Mouse (Mus musculus): ENCODE data around the gene Camk1d. TPM values are rescaled to one million over a fixed set of nuclear protein-coding genes. Genes with fewer than 3 reads are reported as not detected.

Gene Camk1d
- polyA plus RNA-seq, 1 experiment = 1.9 TPM

DNA sequence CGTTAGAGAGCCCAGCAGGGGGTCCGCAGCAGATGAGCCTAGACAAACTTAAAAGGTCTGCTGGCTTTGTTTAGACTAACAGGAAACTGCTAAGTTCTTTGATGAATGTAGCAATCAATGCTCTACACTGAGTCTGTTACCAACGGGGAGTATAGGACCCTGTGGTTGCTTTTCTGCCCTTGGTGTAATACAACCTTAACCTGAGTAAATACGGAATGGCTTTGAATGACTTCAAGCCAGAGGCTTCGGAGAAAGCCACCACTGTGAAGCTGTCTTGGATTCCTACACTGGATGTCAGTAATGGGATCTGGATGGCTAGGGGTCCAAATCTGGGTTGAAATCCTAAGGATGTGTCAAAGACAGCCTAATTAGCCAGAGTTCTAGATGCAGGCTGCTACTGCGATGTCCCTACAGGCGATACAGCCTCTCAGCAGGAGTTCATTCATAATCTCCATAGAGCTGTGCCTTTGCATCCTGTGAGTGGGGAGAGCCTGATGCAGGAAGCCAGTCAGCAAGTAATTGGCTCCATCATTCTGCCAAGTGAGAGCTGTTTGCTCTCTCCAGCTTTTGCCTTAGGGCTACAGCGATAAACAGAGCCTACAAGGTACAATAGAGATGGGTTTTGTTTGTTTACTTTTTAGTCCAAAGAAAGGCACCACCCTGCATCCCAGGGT is 10.8 kb upstream of the Camk1d start:
- no peak overlapping the region for H3K4me3 ChIP-seq (ENCODE audit: insufficient read depth, low read depth, low read length)
- no peak overlapping the region for H3K27ac ChIP-seq (replicated peaks; ENCODE audit: low read depth, low read length)
- no peaks in the 10 kb centered on the region for H3K4me1 ChIP-seq (ENCODE audit: control insufficient read depth, insufficient read depth, insufficient read length, low read length)

DNA sequence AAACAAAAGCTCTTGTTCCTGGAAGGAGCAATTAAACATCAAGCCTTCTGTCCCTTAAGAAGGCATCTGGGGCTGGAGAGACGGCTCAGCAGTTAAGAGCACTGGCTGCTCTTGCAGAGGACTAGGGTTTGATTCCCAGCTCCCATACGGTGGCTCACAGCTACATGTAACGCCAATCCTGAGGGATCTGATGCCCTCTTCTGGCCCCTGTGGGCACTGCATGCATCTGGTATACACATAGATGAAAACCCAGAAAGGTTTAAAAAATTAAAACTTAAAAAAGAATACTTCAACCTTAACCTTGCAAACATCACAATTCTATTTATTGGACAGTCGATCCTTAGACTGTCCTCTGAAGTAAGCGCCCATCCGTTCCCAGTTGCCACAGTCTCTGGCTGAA is 3.4 kb upstream of the Camk1d start:
- H3K4me1 ChIP-seq (ENCODE audit: control insufficient read depth, insufficient read depth, insufficient read length, low read length) = peaks cover 2% of the 10 kb centered on the region; the same call in 1 of the 2 replicates
- H3K4me3 ChIP-seq (ENCODE audit: insufficient read depth, low read depth, low read length) = no peak overlapping the region
- H3K27ac ChIP-seq (replicated peaks; ENCODE audit: low read depth, low read length) = no peak overlapping the region

DNA sequence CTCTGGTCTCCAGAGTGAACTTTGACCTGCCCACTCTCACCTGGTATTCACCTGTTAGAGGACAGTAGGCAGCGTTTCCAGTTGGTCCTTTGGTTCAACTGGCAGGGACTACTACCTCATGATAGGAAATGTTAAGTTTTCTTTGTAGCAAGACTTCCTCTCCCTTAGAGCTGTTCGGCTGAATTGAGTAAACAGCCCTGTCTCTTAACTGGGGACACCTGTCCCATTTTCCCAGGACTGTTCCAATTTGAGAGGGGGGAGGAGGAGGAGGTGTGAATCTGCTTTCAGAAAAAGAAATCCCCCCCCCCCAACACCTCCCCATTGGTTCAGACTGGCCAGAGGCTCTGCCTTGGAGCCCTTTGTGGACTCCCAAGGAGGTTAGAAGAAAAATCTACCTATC is 1.2 kb upstream of the Camk1d start:
- H3K27ac ChIP-seq (replicated peaks; ENCODE audit: low read depth, low read length) = no peak overlapping the region
- H3K4me1 ChIP-seq (ENCODE audit: control insufficient read depth, insufficient read depth, insufficient read length, low read length) = peaks cover 2% of the 10 kb centered on the region; the same call in 1 of the 2 replicates
- no peak overlapping the region for H3K4me3 ChIP-seq (ENCODE audit: insufficient read depth, low read depth, low read length)

DNA sequence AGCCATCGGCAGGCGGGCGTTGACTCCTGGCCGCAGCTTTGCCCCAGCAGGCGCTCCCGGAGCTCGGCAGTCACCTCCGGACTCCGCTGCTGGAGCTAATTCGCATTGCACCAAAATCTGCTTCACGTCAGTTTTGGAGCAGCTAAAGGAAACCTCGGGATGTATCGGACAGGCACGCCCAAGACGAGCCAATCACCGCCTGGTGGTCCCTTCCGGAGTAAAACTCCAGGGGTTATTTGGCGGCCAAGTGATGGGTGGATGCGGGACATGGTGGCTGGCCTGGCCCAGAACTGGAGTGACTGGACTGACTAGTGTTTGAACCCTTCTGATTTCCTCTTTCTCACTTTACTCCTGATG is 717 bp upstream of the Camk1d start:
- no peak overlapping the region for H3K27ac ChIP-seq (replicated peaks; ENCODE audit: low read depth, low read length)
- peaks cover 2% of the 10 kb centered on the region; the same call in 1 of the 2 replicates for H3K4me1 ChIP-seq (ENCODE audit: control insufficient read depth, insufficient read depth, insufficient read length, low read length)
- peak overlapping the region; percentile 57 for H3K4me3 ChIP-seq (ENCODE audit: insufficient read depth, low read depth, low read length)

- peak overlapping the region; percentile 57 for H3K4me3 ChIP-seq (ENCODE audit: insufficient read depth, low read depth, low read length)
Observed at GRCm38 (mm10) chr2:5713325-5714210, 747 bp downstream of the Camk1d start.

GRCm38 (mm10) chr2:5712255-5712654 is 2.1 kb downstream of the Camk1d start:
- Histone ChIP-seq H3K27ac (replicated peaks; ENCODE audit: low read depth, low read length) (no peak overlapping the region), H3K4me3 (ENCODE audit: insufficient read depth, low read depth, low read length) (peak overlapping the region; percentile 3; the same call in 1 of the 2 replicates), H3K4me1 (ENCODE audit: control insufficient read depth, insufficient read depth, insufficient read length, low read length) (peaks cover 2% of the 10 kb centered on the region; the same call in 1 of the 2 replicates)

More at GRCm38 (mm10) chr2:5713325-5714210, 747 bp downstream of the Camk1d start:
- Histone ChIP-seq H3K4me1 (ENCODE audit: control insufficient read depth, insufficient read depth, insufficient read length, low read length) (peaks cover 2% of the 10 kb centered on the region; the same call in 1 of the 2 replicates), H3K27ac (replicated peaks; ENCODE audit: low read depth, low read length) (peak overlapping the region; percentile 18; the same call in 1 of the 2 replicates)

GRCm38 (mm10) chr2:5709911-5710310 is 4.4 kb downstream of the Camk1d start:
- no peak overlapping the region for H3K4me3 ChIP-seq (ENCODE audit: insufficient read depth, low read depth, low read length)
- no peak overlapping the region for H3K27ac ChIP-seq (replicated peaks; ENCODE audit: low read depth, low read length)
- H3K4me1 ChIP-seq (ENCODE audit: control insufficient read depth, insufficient read depth, insufficient read length, low read length) = no peaks in the 10 kb centered on the region; the same call in 1 of the 2 replicates

GRCm38 (mm10) chr2:5707871-5708733 is 6.2 kb downstream of the Camk1d start:
- H3K4me3 ChIP-seq (ENCODE audit: insufficient read depth, low read depth, low read length) = no peak overlapping the region
- H3K27ac ChIP-seq (replicated peaks; ENCODE audit: low read depth, low read length) = no peak overlapping the region
- H3K4me1 ChIP-seq (ENCODE audit: control insufficient read depth, insufficient read depth, insufficient read length, low read length) = no peaks in the 10 kb centered on the region

DNA sequence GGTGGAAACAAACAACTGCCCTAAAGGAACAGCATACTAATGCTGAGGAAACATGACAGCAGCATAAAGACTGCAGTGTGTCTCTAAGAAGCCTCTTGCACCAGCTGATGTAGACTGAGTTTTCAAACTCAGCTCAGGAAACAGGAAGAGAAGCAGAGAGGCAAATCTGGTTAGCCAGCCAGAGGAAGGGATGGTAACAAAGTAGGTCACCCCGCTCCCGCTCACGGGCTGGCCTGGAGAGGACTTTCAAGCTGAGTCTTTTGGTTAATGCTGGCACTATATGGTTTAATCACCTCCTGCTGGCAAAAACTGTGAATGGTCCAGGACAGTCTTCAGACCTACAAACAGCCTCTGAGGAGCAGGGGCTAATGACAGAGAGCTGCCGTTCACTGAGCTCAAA is 7.7 kb downstream of the Camk1d start:
- Histone ChIP-seq H3K4me3 (ENCODE audit: insufficient read depth, low read depth, low read length) (no peak overlapping the region), H3K27ac (replicated peaks; ENCODE audit: low read depth, low read length) (no peak overlapping the region), H3K4me1 (ENCODE audit: control insufficient read depth, insufficient read depth, insufficient read length, low read length) (no peaks in the 10 kb centered on the region)

DNA sequence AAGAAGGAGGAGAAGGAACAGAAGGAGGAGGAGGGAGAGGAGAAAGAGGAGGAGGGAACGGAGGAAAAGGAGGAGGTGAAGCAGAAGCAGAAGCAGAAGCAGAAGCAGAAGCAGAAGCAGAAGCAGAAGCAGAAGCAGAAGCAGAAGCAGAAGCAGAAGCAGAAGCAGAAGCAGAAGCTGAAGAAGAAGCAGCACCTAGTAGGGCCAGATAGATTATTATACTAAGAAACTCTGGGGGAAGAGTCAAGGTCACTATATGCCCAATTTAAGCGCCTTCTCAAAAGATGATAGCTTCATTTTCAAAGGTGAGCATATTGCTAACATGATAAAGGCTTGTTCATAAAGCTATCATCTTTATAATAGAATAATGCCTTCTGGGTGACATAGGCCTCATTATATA is 11.9 kb downstream of the Camk1d start:
- H3K27ac ChIP-seq (replicated peaks; ENCODE audit: low read depth, low read length) = no peak overlapping the region

GRCm38 (mm10) chr2:5700931-5701330 is 13.4 kb downstream of the Camk1d start:
- no peak overlapping the region for H3K4me3 ChIP-seq (ENCODE audit: insufficient read depth, low read depth, low read length)
- no peaks in the 10 kb centered on the region for H3K4me1 ChIP-seq (ENCODE audit: control insufficient read depth, insufficient read depth, insufficient read length, low read length)
- no peak overlapping the region for H3K27ac ChIP-seq (replicated peaks; ENCODE audit: low read depth, low read length)

More for the DNA sequence above, 11.9 kb downstream of the Camk1d start:
- Histone ChIP-seq H3K4me3 (ENCODE audit: insufficient read depth, low read depth, low read length) (no peak overlapping the region), H3K4me1 (ENCODE audit: control insufficient read depth, insufficient read depth, insufficient read length, low read length) (no peaks in the 10 kb centered on the region)

DNA sequence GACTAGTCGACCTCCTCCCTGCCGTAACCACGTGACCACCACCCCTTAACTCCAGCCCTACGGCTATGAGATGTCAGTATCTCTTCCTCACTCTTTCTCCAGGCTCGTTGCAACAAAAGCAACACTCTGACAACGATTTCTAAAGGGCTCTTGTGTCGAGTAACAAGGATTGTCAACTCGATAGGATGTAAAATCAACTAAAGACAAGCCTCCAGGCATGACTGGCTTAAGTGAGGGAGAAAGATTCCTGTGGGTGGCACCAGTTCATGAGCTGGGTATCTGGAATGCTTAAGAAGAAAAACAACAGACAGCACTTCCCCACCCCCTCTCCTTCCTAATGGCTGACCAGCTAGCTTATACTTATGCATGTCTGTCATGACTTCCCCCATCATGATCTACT is 15.9 kb downstream of the Camk1d start:
- H3K27ac ChIP-seq (replicated peaks; ENCODE audit: low read depth, low read length) = no peak overlapping the region
- no peaks in the 10 kb centered on the region for H3K4me1 ChIP-seq (ENCODE audit: control insufficient read depth, insufficient read depth, insufficient read length, low read length)
- H3K4me3 ChIP-seq (ENCODE audit: insufficient read depth, low read depth, low read length) = no peak overlapping the region

GRCm38 (mm10) chr2:5694094-5694493 is 20.2 kb downstream of the Camk1d start:
- H3K27ac ChIP-seq (replicated peaks; ENCODE audit: low read depth, low read length) = no peak overlapping the region
- no peaks in the 10 kb centered on the region for H3K4me1 ChIP-seq (ENCODE audit: control insufficient read depth, insufficient read depth, insufficient read length, low read length)
- H3K4me3 ChIP-seq (ENCODE audit: insufficient read depth, low read depth, low read length) = no peak overlapping the region

DNA sequence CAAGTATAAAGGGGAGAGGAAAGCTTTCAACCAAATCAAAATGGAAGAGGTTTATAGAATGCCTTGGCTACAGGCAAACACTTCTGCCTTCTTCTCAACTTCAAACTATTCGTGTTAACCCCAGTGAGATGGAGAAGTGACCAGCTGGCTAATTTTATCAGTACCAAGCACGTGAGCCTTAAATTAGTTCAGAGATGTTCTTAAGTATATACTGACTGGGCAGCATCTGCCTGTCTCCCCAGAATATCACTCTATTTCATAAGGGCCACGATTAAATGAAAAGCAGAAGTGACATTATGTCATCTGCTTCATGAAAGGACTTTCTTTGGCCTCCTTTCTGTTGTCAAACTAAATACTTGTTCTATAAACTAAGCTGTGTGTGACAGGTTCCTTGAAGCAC is 22.6 kb downstream of the Camk1d start:
- Histone ChIP-seq H3K27ac (replicated peaks; ENCODE audit: low read depth, low read length) (no peak overlapping the region), H3K4me3 (ENCODE audit: insufficient read depth, low read depth, low read length) (no peak overlapping the region), H3K4me1 (ENCODE audit: control insufficient read depth, insufficient read depth, insufficient read length, low read length) (no peaks in the 10 kb centered on the region)

DNA sequence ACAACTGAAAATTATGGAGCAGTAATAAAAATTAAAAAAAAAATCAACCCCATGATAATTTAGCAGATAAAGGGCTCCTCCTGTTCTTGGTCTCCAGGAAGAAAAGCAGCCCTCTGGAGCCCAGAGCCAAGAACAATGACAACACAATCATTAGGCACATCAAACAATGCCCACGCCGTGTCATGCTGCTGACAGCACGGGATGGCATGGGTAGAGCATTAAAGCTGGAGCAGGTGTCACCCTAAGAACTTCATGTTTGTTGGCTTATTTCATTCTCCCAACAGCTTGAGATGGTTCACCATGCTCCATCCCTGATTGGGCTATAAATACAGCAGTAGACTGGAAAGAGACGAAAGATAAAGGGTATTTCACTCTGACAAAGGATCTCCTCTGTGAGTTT is 30.9 kb downstream of the Camk1d start:
- H3K27ac ChIP-seq (replicated peaks; ENCODE audit: low read depth, low read length) = no peak overlapping the region
- no peak overlapping the region for H3K4me3 ChIP-seq (ENCODE audit: insufficient read depth, low read depth, low read length)
- H3K4me1 ChIP-seq (ENCODE audit: control insufficient read depth, insufficient read depth, insufficient read length, low read length) = no peaks in the 10 kb centered on the region
